ENCODE assay signal across 19 mouse cellular contexts in genomic region chr17:42822787-42823186, GRCm38 (mm10). TPM values are rescaled to one million over a fixed set of nuclear protein-coding genes. Genes with fewer than 3 reads are reported as not detected.
DNase-seq lines count a peak whose midpoint lies in the region; ATAC-seq lines count a peak whose summit lies in the region.
"Had no signal": no experiment of that assay in that cellular context is flagged by ENCODE, and none has a peak within 500 bp of the region (broad histone marks: within the 10 kb centered on the region; RNA-seq: fewer than 3 reads in every experiment).

No protein-coding gene starts in this region.

- peak overlapping the region; percentile 26 to 77; a peak in 3 of 4 replicates for H3K27ac ChIP-seq in heart, embryonic 14.5 days (replicated peaks in 1 of 2; ENCODE audit: control insufficient read depth in 1 of 2, insufficient read depth in 1 of 2, low read depth in 2 of 2, low read length in 2 of 2)
- H3K27ac ChIP-seq: embryonic facial prominence, embryonic 15.5 days; forebrain, embryonic 10.5 days; hindbrain, embryonic 13.5 days; kidney, embryonic 15.5 days; liver, embryonic 15.5 days had no signal

- H3K4me1 ChIP-seq in heart, embryonic 14.5 days (ENCODE audit: control insufficient read depth in 2 of 2, insufficient read depth in 2 of 2, low read length in 2 of 2): peaks cover 0 to 6% of the 10 kb centered on the region in 2 experiments; a peak in 1 of 4 replicates
- H3K4me1 ChIP-seq: embryonic facial prominence, embryonic 15.5 days; forebrain, embryonic 10.5 days; hindbrain, embryonic 13.5 days; kidney, embryonic 15.5 days; liver, embryonic 15.5 days had no signal

- H3K27me3 ChIP-seq in heart, embryonic 14.5 days (ENCODE audit: control insufficient read depth, insufficient read depth, low read length): no peaks in the 10 kb centered on the region
- H3K27me3 ChIP-seq: embryonic facial prominence, embryonic 15.5 days; hindbrain, embryonic 13.5 days; kidney, embryonic 15.5 days; liver, embryonic 15.5 days; Patski had no signal

- WGBS in heart, embryonic 14.5 days: 36% methylated on average over 8 of the region's 8 CpGs

- H3K9ac ChIP-seq in heart, embryonic 14.5 days (ENCODE audit: low read length): peak overlapping the region; percentile 6; the same call in 1 of the 2 replicates
- H3K9ac ChIP-seq: embryonic facial prominence, embryonic 15.5 days; hindbrain, embryonic 13.5 days; kidney, embryonic 15.5 days; liver, embryonic 15.5 days had no signal

- DNase-seq in heart, adult 9 months (ENCODE audit: low spot score in 2 of 2): no peak
- peak; percentile 71 for DNase-seq in right cerebral cortex, adult 18-20 months
- DNase-seq in right cerebral cortex, postnatal 14 days: no peak
- peak; percentile 40 to 53 for DNase-seq in left cerebral cortex, postnatal 14 days (ENCODE audit: low spot score in 2 of 2)
- DNase-seq: cerebellum, postnatal 14 days; embryo, embryonic 11 days; layer of hippocampus, postnatal 36 days had no signal

- no peak overlapping the region; a peak in 1 of 4 replicates for H3K4me3 ChIP-seq in heart, embryonic 14.5 days (ENCODE audit: control insufficient read depth in 1 of 2, insufficient read depth in 1 of 2, low read depth in 1 of 2, low read length in 2 of 2)
- H3K4me3 ChIP-seq: embryonic facial prominence, embryonic 15.5 days; forebrain, embryonic 10.5 days; hindbrain, embryonic 13.5 days; kidney, embryonic 15.5 days; liver, embryonic 15.5 days had no signal

- H3K9me3 ChIP-seq in heart, embryonic 14.5 days (ENCODE audit: control insufficient read depth, low read length): no peaks in the 10 kb centered on the region
- H3K9me3 ChIP-seq: embryonic facial prominence, embryonic 15.5 days; forebrain, embryonic 10.5 days; hindbrain, embryonic 13.5 days; kidney, embryonic 15.5 days; liver, embryonic 15.5 days had no signal

- peak; percentile 72; the same call in 1 of the 2 replicates for ATAC-seq in heart, embryonic 14.5 days (ENCODE audit: insufficient number of reproducible peaks, insufficient read depth, low FRiP score, low read depth)
- no peak for ATAC-seq in activated CD4-positive, CD25-positive, alpha-beta regulatory T cell, adult 4 months
- ATAC-seq in cerebellum, adult (ENCODE audit: insufficient number of reproducible peaks, low FRiP score, low TSS enrichment): no peak
- ATAC-seq: intestine, embryonic 16.5 days; lung, postnatal 0 days; midbrain, embryonic 16.5 days; Patski had no signal

- H3K36me3 ChIP-seq in heart, embryonic 14.5 days (ENCODE audit: control insufficient read depth, insufficient read depth, low read length): peaks cover 59% of the 10 kb centered on the region

- peak overlapping the region; percentile 51 for H3K4me2 ChIP-seq in heart, embryonic 14.5 days (ENCODE audit: low read length)
- H3K4me2 ChIP-seq: embryonic facial prominence, embryonic 15.5 days; hindbrain, embryonic 13.5 days; kidney, embryonic 15.5 days; liver, embryonic 15.5 days had no signal

- intact Hi-C loops in left cerebral cortex, postnatal 14 days (cut with DNase I): no loop called here

RNA-seq across cellular contexts. Expression of gene Cd2ap, which starts 53.7 kb away (rescaled TPM):
- 24.2 and 26.1 TPM in 2 replicates for polyA plus RNA-seq in heart, embryonic 14.5 days (2014; fragmentation: Nextera tagmentation; extraction: Ambion mirVana)
- 10 to 100 TPM; 18.8 to 19.4 TPM for total RNA-seq in left cerebral cortex, postnatal 14 days (2021)
- polyA plus RNA-seq in activated CD4-positive, CD25-positive, alpha-beta regulatory T cell, adult 4 months (2017; shearing (Covaris generic)): 10 to 100 TPM in 1 of 2 experiments, 1 to 10 TPM in 1; 9.1 to 12.1 TPM

Comparison
In these comparisons a context has a peak if more than half of its experiments do, and no peak if none do; other contexts are left out.
1. DNase-seq: peak in right cerebral cortex, adult 18-20 months (single experiment) and left cerebral cortex, postnatal 14 days (2 of 2); none in heart, adult 9 months (0 of 2) and right cerebral cortex, postnatal 14 days (single experiment).